Mouse (Mus musculus) heart, adult 18-20 months (tissue): Measurements from ENCODE around the gene Pde4d. TPM values are rescaled to one million over a fixed set of nuclear protein-coding genes. Genes with fewer than 3 reads are reported as not detected.

ENCODE experiments used
- DNase-seq, 2 experiments: peaks; one replicate each; pipeline ENCODE4 v3.0.0; 2021 to 2022; ENCODE audit warnings: mixed read lengths in 1 of 2
- total RNA-seq, 2 experiments: library from RNA; stranded (reverse); gene quantifications; 2 replicates each; pipeline ENCODE4 v1.2.3; 2021

Pde4d gene
- total RNA-seq, 2 experiments from 2014 or later: 35.4 to 40.4 TPM

DNA sequence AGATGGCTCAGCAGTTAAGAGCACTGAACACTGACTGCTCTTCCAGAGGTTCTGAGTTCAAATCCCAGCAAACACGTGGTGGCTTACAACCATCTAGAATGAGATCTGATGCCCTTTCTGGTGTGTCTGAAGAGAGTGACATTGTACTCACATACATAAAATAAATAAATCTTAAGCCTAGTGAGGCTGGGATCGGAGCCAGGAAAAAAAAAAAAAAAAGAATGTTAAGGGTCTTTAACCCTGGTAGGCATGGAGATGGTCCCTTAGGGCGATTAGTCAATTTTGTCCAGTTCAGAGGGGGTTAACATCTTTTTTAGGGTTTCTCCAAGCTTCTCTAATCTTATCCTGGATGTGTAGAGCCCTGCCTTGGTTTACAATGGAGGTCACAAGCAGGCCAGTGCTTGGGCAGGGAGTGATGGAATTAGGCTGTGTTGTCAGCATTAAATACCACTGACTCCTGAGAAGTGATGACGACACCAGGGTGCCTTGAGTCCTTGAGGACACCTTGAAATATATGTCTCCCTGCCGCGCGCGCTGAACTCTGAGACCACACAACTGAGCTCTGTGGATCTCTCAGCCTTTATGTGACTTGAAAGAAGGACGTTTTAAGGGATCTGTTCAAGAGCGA, 1181.8 kb downstream of the Pde4d start:
- no peak for DNase-seq

- DNase-seq: peak; percentile 9 to 20
Observed at GRCm38 (mm10) chr13:109632387-109633036, 1182.8 kb downstream of the Pde4d start.

DNA sequence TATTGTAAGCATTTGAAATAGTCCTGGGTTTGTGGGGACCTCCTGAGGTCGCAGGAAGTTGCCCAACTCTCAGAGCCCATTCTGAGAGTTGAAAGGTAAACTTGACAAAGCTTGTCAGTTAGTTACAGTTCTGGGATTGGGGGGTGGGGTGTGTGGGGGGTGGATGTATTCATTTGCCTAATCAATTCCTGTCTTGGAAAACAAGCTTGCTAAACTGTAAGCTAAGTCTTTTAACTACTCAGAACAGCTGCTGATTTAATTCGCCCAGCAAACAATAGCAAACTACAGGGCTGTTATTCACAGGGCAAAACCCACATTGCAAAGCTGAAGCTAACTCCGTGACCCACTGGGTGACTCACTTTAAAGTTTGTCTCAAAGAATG, 1183.3 kb downstream of the Pde4d start:
- no peak for DNase-seq

DNA sequence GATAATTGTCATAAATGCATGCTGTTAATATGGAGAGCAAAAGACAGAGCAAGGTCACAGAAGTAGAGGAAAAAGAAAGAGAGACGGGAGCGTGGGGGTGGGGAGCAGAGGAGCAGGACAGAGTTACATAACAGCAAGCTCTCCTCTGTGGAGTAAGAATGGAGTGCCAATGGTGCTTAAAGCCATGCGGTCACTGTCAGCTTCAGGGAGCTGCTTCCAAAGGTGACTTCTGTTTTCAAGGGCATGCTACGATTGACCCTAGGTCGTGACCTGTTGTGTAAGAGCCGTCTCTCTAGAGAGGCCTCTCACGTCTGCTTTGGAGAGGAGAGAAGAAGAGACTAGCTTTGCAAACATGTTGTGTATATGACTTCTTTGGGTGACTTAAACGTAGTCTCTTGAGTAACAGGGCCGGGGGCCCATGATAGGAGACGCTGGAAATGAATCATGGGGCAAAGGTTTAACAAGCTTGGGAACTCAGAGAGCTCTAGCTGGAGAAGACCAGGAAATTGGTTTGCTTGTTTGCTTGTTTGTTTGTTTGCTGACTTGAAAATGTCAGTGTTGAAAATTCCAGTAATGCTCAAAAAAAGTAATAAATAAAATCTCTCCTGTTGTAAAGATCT, 1186.3 kb downstream of the Pde4d start:
- no peak for DNase-seq

- no peak for DNase-seq
Observed at GRCm38 (mm10) chr13:109638273-109638672, 1188.5 kb downstream of the Pde4d start.

DNA sequence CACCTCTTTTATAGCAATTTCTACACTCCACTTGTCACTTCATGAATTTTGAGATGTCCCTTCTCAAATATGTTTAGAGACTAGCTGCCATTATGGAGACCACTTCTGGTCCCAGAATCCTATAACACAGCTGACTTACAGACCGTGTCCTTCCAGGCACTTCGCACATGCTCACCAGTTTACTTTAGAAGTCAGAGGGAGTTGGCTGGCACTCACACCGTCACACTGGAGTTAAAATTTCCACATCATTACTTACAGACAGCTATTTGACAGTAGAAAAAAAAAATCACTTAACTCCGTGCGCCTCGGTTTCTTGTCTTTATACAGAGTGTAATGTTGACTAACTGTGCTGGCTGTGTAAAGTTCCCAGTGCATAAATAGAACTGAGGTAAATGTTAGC, 1189.5 kb downstream of the Pde4d start:
- DNase-seq: no peak

DNA sequence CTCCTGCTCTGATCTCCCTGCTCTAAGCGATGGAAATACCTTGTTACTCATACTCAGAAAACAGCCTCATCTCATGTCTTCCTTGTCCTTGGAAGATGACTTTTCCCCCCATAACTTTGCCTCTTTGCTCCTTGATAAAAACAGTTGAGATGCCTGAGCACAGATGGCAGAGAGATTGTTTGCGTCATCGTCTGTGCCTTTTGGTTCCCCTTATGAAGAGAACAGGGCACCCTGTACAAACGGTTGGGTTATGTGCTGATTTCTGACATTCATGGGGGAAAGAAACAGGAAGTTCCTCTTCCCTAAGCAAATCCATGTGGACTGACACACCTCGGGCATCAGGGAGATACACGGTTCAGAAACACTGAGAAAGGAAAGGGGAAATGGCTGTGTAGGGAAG, 1191.8 kb downstream of the Pde4d start:
- no peak for DNase-seq

- DNase-seq: no peak
Observed at GRCm38 (mm10) chr13:109643419-109643818, 1193.7 kb downstream of the Pde4d start.

GRCm38 (mm10) chr13:109644086-109644485, 1194.3 kb downstream of the Pde4d start:
- no peak for DNase-seq

GRCm38 (mm10) chr13:109645284-109645909, 1195.6 kb downstream of the Pde4d start:
- DNase-seq: no peak

GRCm38 (mm10) chr13:109645910-109646284, 1196.1 kb downstream of the Pde4d start:
- DNase-seq: no peak

GRCm38 (mm10) chr13:109646597-109647232, 1197.0 kb downstream of the Pde4d start:
- DNase-seq: no peak

DNA sequence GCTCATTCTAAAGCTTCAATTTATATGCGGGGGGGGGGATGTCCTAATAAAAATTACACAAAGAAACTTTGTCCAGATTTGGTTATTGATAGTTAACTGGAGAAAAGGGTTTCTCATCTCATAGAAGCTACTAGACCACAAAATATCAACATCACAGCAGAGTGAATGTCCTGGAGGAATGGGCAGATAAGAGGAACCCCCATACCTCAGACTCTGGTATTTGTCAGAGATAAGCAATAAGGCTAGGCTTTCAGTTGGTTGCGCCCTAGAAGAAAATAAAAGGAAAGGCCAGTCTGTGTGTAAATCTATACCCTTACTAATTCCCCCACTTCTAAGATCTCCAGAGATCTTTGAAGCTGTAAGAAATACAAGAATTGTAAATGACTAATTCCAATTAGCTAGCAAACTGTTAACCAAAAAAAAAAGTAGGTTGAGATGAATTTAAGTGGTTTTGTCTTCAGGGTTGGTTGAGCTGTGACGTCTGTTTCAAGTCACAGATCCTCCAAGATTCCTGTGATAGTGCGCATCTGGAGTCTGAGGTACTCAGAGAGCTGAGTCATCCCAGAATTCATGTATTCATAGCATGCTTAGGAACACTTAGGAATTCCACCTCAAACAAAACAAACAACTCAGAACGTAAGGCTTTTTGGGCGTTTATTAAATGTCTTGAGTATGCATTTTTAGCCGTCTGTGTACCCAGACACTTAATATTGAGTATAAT, 1197.9 kb downstream of the Pde4d start:
- DNase-seq: no peak

- no peak for DNase-seq
Observed at GRCm38 (mm10) chr13:109648311-109648710, 1198.6 kb downstream of the Pde4d start.

DNA sequence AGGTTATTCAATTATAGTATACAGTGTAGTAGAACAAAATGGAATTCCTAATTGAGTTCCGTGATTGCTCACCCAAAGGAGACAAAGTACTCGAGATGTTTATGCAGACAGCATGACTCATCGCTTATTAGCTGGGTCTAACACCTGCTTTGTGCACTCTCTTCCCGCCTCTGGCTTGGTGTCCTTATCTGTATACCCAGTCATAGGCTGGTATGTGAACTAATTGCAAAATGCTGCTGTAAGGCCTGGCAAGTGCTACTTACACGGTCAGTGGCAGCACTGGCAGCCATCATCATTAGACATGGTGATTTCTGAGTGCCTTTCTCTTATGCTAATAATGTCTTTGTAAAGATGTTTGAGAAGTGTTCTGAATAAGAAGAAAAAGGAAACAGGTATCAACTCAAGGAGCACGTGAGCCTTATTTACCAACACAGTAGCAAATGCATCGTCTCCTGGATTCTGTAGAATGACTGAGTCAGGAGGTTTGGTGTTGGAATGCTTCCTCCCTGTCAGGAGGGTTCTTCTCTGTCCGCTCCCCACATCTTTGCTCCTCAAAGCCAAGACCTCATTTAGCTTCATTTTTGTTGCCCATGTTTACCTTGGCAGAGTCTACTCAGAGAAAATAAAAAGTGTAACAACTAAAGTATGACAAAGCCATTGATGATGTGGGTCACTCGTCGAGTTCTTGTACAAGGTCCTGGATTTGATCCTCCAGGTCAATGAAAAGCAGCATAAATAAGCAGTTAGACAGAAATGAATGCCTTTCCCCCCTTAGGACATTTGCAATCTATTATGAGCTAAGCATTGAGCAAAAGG, 1202.2 kb downstream of the Pde4d start:
- no peak for DNase-seq

DNA sequence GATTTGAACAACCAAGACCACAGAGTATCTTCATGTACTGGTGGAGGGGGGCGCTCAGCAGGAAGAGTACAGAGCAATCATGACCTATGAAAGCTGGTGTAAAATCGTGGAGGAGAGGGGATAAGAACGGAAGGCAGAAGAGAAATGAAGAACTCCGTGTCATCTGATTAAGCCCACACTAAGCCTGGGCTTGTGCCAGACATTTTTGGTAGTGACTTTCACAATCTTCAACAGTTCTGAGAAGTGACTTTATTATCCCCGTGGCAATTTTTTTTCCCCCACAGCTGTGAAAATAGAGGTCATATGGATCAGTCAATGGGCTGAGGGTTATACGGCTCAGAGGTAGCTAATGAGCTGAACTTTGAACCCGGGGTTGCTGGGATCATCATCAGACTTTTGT, 1202.9 kb downstream of the Pde4d start:
- DNase-seq: peak in 1 of 2 experiments; percentile 39

- DNase-seq: no peak
Observed at GRCm38 (mm10) chr13:109655390-109655789, 1205.6 kb downstream of the Pde4d start.

- DNase-seq: no peak
Observed at GRCm38 (mm10) chr13:109659103-109659502, 1209.4 kb downstream of the Pde4d start.

GRCm38 (mm10) chr13:109661345-109661744, 1211.6 kb downstream of the Pde4d start:
- DNase-seq: no peak

- no peak for DNase-seq
Observed at GRCm38 (mm10) chr13:109662099-109662498, 1212.4 kb downstream of the Pde4d start.

- no peak for DNase-seq
Observed at GRCm38 (mm10) chr13:109662731-109663130, 1213.0 kb downstream of the Pde4d start.
